Mouse (Mus musculus) natural killer cell, adult 2 months (primary cell): ENCODE results near the gene Gm17324.
A peak's percentile ranks its signal among the peaks of the same experiment; 100 is the strongest.
"Not testable (repeated sequence)": the region's sequence is repeated elsewhere in the genome, so short reads cannot be mapped to it uniquely, and the experiment has no call there.

ENCODE experiments used
- DNase-seq, 2 experiments: peaks; one replicate each; pipeline ENCODE4 v3.0.0; 2022; ENCODE audit warnings: low spot score in 2 of 2

The Gm17324 gene

DNA sequence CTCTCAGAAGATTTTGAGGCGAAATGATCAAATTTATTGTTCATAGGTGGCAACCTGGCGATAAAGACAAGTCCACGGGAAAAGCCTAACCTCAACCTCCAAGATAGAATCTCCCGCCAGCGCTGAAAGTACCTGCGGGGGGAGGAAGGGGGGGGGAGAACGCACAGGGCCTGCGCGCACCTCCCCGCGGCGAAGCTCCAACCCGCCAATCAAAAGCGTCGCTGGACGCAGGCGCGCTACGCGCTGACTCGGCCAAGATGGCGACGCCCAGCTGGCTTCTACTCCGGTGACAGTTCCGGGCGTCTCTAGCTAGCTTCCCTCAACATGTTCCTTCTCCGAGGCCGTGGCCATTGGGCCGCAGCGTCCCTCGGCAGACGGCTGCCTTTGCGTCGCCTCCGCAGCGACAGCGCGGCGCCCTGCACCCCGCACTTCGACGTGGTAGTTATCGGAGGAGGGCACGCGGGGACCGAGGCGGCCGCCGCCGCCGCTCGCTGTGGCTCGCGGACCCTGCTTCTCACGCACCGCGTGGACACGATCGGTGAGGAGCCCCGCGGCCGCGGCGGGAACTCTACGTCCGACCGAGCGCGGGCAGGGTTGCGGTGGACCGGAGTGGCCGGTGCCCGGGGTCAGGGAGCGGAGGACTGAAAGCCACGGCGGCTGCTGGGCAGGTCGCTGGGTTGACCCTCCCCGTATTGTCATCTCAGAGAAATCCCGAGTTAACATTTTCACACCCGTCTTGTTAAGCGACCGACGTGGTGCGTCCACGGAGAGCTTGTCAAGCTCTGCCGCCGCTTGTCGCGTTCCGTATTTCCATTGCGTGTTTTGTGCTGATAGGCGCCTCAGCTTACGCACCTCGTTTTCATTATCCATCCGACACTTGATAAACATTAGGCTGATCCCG is at the start of gene Gm17324, which contains the start of gene Mto1:
Gene Gm17324 (minus strand): TSS at position 814 of the 901 bp plus-strand sequence.
Gene Mto1 (plus strand): TSS at position 236 of the 901 bp plus-strand sequence.
- DNase-seq: peak; percentile 80 to 87

DNA sequence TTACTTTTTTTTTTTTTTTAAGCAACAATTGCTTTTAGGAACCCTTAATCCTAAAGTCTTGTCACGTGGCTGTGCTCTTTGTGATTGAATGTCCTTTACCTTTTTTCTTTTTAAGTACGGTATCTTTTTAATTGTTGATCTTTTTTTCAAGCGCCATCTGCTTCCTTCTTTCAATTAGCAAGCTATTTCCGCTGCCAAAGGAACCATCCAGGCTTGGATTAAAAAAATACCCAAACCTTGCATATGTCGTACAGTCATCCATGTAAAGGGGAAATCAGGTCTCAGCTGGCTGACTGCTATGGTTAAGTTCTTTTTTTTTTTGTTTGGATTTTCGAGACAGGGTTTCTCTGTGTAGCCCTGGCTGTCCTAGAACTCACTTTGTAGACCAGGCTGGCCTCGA is 44.6 kb upstream of the Gm17324 start:
- DNase-seq: no peak

DNA sequence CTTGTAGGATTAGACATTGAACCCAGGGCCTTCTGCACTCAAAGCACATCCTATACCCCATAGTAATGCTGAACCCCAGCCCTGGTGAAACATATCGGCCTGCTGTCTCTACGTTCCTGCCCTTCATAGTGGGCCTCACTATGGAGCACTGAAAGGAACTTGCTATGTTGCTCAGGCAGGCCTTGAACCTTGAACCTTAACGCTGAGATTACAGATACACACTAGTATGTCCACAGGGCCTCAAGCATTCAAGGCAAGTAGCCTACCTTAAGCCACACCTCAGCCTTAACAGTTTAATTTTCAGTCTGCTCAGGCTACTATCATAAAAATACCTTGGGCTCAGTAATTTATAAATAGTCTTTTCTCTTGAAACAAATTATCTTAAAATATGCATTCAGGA is 43.7 kb upstream of the Gm17324 start:
- no peak for DNase-seq

DNA sequence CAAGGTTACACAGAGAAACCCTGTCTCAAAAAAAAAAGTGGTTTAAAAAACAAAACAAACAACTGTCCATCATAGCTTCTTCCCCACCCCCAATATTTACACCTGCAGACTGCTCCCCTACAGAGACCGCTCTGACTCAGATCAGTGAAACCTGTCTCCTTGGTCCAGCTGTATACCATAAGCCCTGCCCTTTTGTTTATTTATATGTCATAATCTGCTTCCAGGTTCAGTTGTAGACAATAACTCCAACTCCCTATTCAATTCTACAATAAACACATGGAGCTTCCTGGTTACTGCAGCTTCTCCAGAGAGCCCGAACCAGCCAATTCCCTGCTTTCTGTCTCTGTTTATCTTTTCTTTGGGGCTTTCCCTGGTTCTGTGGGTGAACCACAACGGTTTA is 42.6 kb upstream of the Gm17324 start:
- no peak for DNase-seq

DNA sequence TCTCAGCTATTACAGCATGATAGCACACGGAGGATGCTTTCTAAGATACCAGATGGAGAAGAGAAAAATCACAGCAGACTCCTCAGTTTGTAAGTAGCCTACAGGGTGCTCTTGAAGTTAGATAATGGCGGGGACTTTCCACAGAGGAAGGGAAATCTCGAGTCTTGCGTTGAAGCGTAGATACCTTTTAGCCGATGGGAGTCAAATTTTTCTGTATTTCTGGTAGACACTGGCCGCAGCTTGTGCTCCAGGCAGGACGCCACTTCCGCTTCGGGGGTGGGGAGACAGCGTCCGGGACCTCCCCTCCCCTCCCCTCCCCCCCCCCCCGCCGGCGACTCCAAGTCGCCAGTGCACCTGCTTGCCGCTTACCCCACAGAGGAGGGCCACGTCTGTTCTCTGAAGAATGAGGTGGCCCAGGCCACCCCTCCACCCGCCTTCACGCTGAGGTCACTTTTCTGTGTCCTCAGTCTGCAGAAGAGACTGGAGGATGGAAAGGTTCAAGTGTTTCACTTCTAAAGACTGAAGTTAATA is 40.4 kb upstream of the Gm17324 start, which contains the start of gene Eef1a1:
Gene Eef1a1 (minus strand): TSS at position 262 of the 531 bp plus-strand sequence.
- peak; percentile 47 to 67 for DNase-seq

DNA sequence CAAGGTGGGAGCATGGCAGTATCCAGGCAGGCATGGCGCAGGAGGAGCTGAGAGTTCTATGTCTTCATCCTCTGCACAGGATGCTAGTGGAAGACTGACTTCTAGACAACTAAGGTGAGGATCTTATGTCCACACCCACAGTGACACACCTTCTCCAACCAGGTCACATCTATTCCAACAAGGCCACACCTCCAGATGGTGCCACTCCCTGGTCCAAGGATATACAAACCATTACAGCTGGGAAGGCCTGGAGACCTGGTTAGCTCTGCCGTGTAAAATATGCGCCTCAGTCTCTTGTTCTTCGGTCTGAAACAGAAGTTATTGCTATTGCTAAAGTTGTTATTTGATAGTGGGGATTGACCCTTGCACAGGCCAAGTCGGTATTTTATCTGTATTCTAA is 39.4 kb upstream of the Gm17324 start:
- not testable (repeated sequence) for DNase-seq

DNA sequence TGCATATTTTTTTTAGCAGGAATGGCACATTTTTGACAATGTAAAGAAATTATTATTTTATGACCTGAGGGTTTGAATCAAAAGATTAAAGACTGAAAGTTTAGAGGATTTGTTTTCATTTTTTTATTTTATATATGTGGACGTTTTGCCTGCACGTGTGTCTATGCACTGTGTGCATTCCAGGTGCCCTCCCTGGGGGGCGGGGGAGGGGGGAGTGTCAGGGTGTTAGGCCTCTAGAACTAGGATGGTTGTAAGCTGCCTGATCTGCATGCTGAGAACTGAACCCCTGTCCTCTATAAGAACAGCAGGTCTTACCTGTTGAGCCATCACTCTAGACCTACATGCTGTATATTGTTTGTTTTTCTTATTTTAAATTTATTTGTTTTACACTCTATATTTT is 36.1 kb upstream of the Gm17324 start:
- no peak for DNase-seq

DNA sequence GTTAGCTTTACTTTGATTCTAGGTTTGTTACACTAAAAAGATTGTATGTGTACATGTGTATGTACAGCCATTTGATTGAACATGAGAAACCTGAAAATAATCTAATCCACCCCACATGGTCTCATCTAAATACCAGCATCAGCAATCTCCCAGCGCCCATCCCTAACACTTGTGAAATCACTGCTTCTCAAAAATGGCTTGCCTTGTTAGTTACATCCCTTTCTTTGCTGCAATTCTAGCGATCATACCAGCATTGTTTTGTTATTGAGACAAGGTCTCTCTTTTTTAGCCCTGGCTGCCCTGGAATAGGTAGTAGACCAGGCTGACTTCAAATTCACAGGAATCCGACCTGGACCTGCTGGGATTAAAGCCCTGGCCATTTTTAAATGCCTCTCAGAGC is 33.8 kb upstream of the Gm17324 start:
- DNase-seq: no peak

DNA sequence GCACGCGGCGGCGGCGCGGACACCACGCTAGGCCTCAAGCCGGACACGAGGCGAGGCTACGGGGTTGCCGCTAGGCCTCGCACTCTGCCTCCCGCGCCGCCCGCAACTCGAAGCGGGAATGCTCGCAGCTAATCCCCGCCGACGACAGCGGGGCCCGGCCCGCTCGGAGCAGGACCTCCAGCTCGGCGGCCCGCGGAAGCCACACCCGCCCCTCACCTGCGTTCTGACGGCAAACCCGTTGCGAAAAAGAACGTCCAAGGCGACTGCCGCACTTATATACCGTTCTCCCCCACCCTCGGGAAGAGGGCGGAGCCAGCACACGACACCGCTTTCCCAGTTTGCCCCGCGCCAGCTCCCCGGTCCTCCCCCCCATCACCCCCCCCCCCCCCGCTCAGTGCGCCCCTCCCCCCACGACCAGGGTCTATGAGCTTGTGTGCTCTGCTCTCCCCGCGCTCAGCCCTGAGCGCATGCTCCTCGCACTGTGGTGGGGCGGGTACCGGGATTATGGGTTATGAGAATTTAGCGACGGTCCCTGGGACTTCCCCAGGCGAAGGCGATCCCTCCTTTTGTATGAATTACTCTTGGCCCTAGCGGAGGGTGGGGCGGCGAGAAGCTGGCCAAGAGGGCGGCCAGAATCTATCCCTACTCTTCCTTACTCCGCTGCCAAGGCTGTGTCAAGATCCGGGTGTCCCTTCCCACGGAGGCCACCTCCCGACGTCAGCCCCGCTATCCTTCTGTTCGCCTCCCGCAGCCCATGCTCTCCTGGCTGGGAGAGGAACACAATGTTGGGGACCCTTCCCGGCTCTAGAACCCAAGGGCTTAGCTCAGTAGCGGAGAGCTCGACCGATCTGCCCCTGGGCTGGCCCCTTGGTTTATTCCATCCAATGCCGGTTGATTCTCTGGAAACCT is 33.1 kb upstream of the Gm17324 start:
- DNase-seq: peak; percentile 91 to 95

DNA sequence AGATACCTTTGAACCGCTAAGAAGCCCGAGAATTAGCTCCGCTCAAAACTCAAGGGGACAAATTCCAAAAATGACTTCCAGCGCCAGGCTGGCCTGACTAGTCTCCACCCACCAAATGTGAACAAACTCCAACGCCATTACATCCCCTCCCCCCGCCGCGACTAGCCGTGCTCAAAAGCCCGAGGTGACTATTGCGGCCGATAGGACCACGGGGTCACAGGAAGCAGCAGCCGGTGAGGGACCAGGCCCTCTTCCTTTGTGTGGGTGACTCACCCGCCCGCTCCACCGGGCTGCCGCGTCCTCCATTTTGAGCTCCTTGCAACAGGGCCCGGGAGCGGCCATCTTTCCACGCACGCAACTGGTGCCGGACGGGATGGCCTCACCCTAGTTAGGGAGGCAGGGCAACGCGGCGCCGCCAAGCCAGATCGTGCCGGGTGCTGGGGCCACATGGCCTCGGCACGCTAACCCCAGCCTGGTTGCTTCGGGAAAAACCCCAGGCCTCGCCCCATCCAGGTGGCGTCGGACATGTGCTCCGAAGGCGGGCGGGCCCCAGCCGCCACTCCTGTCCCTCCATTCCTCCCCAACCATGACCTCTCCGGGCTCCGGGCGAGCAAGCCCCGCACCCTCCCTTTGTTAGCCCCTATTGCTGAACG is 32.2 kb upstream of the Gm17324 start:
- DNase-seq: peak; percentile 87 to 89

DNA sequence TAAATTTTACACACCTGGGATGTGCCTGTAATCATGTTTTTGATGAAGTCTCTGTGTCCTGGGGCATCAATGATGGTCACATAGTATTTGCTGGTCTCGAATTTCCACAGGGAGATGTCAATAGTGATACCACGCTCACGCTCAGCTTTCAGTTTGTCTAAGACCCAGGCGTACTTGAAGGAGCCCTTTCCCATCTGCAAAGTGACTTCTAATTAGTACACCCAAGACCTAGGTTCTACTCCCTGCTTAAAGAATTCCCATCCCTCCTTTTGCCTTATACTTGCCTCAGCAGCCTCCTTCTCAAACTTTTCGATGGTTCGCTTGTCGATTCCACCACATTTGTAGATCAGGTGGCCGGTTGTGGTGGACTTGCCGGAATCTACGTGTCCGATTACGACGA is 31.6 kb upstream of the Gm17324 start:
- DNase-seq: not testable (repeated sequence)

DNA sequence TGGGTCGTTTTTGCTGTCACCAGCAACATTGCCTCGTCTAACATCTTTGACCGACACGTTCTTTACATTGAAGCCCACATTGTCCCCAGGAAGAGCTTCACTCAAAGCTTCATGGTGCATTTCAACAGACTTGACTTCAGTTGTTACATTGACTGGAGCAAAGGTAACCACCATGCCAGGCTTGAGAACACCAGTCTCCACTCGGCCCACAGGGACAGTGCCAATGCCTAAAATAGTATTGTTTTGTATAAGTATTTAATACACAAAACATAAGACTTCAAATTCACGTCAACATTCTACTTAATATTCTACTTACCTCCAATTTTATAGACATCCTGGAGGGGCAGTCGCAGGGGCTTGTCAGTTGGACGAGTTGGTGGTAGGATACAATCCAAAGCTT is 30.7 kb upstream of the Gm17324 start:
- not testable (repeated sequence) for DNase-seq

DNA sequence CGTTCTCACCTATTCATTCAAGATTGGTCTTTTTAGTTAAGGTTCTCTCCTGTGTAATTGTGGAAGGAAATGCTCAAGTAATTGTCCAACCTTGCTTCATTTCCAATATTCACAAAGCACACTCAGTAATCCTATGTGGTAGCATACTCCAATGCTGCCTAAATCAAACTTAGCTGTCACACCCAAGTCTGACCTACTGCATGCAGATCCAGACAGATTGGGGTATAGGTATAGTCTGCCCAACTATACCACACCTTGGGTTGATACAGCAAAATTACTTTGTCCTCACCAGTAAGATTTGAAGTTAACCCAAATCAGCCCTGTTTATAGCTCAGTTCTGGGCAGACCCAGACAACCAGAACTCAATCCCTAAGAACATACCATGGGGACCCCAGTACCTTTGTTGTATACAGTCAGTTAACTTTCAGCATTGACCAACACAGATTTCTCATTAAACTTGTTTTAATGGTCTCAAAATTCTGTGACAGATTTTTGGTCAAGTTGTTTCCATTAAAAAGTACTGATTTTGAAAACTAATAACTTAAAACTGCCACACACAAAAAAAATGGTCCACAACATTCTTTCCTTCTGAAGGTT is 29.5 kb upstream of the Gm17324 start:
- DNase-seq: not testable (repeated sequence)

DNA sequence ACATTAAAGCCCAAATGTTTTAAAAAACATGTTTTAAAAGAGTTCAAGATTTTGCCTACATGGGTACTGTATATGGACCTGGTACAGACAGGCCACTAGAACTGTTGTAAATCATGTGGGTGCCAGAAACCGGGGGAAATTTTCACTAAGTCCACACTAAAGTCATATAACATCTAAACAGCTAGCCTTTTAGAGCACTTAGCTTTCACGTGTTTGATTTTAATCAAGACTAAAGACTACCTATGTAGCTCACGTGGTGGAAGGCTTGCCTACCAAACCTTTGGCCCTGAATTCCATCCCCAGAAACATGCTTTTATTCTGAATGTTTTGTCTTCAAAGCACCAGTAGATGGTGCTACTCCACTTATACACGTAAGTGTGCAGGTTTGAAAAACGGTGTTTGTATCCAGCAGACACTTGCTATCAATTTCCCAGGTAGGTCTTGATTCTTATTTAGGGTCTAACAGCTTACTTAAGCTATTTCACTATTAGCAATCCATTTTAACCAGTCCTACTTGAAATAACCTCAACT is 28.5 kb upstream of the Gm17324 start:
- peak; percentile 24 to 26 for DNase-seq

DNA sequence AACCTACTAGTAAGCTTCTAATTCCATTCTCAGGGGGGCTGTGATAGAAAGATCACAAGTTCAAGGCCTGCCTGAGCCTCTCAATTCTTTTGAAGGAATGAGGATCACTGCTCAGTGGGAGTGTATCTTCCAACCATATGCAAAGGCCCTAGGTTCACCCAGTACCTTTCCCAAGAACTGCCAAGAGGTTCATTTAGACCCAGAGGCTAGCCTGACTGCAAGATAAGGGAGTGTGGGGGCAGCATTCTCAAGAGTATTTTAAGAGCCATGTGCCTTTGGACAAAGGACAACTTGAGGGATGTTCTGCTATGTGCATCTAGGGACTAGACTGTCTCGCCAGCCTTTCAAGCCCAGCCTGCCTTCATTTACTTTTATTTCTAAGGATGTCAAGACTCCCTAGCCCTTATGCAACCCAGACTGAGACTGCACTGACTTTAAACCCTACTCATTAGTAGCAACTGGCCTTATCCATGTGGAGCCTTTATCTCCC is 28.0 kb upstream of the Gm17324 start:
- peak; percentile 3 to 6 for DNase-seq

DNA sequence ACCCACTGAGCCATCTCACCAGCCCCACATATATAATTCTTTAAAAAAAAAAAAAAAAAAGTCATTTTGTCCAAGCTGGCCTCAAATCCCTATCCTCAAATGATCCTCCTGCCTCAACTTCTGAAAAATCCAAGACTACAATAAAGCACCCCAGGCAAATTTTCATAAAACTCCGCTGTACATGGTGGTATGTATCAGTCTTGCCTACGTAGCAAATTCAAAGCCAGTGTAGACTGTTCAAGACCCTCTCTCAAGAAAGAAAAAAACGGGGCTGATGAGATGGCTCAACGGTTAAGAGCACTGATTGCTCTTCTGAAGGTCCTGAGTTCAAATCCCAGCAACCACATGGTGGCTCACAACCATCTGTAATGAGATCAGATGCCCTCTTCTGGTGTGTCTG is 27.3 kb upstream of the Gm17324 start:
- DNase-seq: no peak

DNA sequence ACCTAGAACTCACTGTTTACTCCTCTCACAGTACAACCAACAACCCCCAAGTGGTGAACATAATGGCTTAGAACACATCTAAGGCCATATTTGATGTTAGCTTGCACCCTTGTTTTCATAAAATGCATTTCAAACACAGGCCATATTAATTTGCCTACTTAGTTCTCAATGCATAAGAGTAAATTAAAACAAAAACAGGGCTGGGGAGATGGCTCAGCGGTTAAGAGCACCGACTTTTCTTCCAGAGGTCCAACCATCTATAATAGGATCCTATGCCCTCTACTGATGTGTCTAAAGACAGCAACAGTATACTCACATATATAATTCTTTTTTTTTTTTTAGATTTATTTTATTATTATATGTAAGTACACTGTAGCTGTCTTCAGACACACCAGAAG is 26.8 kb upstream of the Gm17324 start:
- no peak for DNase-seq

DNA sequence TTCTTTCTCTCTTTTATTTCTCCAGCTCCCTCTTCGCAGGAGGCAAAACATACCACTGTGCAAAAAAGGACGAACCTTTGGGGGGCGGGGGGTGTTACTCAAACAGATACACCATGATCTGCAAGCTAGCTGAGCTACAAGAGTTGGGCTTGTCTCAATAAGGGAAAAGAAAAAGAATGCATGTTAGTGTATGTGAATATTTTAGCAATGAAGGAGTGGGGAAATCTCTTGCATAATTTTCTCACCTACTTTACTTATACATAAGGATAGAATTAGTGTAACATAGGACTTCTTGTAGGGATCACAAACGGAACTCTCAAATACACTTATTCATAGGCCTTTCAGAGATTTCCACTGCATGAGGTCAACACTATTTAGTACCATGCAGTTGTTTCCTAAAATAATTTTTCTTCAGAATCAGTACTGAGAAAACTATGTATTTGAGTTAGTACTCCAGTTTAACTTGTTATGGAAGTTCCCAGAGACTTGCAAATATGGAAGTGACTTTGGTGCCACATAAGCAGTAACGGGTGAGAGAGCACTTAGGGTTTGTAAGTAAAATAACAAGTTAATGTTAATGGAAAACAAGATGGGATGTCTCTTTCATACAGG is 26.3 kb upstream of the Gm17324 start:
- no peak for DNase-seq

DNA sequence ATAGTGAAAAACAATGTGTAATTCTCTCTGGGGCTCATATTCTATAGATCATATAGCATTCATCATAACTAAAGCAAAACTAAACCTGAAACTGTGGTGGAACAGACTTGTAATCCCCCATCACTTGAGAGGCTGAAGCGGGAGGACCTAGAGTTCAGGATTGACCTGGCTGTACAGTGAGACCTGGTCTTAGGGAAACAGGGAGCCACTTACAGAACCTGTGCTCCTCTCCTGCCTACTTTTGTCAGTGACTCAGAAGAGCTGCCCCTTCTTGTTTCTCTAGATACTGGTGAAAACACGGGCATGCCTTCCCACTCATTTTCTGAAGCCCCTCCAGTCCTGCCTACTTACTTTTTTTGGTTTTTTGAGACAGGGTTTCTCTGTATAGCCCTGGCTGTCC is 25.7 kb upstream of the Gm17324 start:
- DNase-seq: no peak

DNA sequence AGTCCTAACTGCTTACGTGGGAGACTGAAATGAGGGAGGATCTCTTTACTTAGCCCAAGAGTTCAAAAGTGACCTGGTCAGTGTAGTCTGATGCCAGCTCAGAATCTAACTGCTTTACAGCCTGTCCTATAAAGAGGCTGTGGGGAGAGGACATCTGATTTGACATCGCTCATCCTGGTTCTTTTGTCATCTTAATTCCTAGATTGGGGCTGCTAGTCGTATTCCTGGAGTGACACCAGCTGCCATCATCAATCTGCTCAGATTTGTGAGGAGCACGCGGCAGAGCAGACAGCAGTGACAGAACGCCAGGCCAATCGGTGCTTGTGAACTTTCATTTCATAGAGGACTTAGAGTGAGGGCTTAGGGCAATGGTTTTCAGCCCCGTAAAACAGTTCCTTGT is 25.0 kb upstream of the Gm17324 start:
- no peak for DNase-seq
